Mouse (Mus musculus): ENCODE measurements around the gene Kctd21. TPM values are rescaled to one million over a fixed set of nuclear protein-coding genes. Genes with fewer than 3 reads are reported as not detected.

Kctd21 gene
- polyA plus RNA-seq (2014; fragmentation: Illumina TruSeq; extraction: RNeasy Lipid Tissue Mini Kit (QIAGEN cat#74804); ENCODE audit: low read depth, low replicate concordance): 4.4 TPM

DNA sequence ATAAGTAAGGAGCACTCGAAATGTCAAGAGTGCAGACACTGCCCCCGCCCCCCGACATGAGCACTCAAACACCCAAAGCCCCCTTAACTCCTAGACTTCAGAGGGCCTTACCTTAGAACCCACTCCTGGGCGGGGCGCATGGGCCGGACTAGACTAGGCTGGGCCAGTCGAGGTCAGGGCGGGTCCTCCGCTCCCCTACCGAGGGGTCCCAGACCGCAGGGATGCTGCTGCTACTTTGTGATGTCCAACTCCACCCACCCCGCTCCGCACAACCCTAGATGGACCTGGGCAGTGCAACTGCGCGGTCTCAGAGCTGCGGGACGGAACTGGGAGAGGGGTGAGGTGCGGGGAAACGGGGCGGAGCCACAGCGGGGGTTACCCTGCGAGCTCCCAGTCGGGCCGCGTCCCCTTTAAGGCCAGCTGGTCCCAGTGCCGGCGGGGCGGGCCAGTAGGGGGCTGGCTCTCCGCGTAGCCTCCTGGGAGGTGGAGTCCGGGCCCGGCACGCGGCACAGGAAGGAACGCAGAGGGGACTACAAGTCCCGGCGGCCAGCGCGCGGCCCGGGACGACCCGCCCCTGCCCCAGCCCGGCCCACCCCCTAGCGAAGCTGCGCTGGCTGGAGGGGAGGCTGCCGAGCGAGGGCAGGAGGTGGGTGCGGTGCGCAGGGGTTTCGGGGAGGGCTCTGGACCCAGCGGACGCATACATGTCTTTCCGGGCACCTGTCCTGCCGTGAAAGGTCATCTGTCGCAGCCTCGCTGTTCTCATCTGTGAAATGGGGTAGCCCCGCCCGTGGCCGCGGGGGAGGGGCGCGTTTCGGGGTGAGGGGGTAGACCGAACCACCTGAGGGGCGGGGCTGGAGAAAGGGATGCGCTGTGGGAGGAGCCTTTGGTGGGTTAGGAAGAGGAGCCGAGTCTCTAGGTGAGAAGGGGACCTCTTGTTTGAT is at the start of gene Kctd21, which contains the start of gene Usp35:
TSS of gene Kctd21 (plus strand) at position 602 of the 941 bp plus-strand sequence.
TSS of gene Usp35 (minus strand) at position 295 of the 941 bp plus-strand sequence.

Other genes starting within 250 kb of the Kctd21 start
- gene Usp35, start 307 bp upstream of the Kctd21 start, polyA plus RNA-seq (2014; fragmentation: Illumina TruSeq; extraction: RNeasy Lipid Tissue Mini Kit (QIAGEN cat#74804); ENCODE audit: low read depth, low replicate concordance): not detected
- 12.3 TPM for gene Alg8, start 39.3 kb downstream of the Kctd21 start, polyA plus RNA-seq (2014; fragmentation: Illumina TruSeq; extraction: RNeasy Lipid Tissue Mini Kit (QIAGEN cat#74804); ENCODE audit: low read depth, low replicate concordance)
- gene Ndufc2, start 67.7 kb downstream of the Kctd21 start, polyA plus RNA-seq (2014; fragmentation: Illumina TruSeq; extraction: RNeasy Lipid Tissue Mini Kit (QIAGEN cat#74804); ENCODE audit: low read depth, low replicate concordance): 355 TPM
- 2.4 TPM for gene Thrsp, start 85.4 kb downstream of the Kctd21 start, polyA plus RNA-seq (2014; fragmentation: Illumina TruSeq; extraction: RNeasy Lipid Tissue Mini Kit (QIAGEN cat#74804); ENCODE audit: low read depth, low replicate concordance)
- 2.1 TPM for gene Kctd14, start 119.0 kb downstream of the Kctd21 start, polyA plus RNA-seq (2014; fragmentation: Illumina TruSeq; extraction: RNeasy Lipid Tissue Mini Kit (QIAGEN cat#74804); ENCODE audit: low read depth, low replicate concordance)
- gene Ints4, start 148.6 kb downstream of the Kctd21 start, polyA plus RNA-seq (2014; fragmentation: Illumina TruSeq; extraction: RNeasy Lipid Tissue Mini Kit (QIAGEN cat#74804); ENCODE audit: low read depth, low replicate concordance): 51.1 TPM
- gene Aamdc, start 247.2 kb downstream of the Kctd21 start, polyA plus RNA-seq (2014; fragmentation: Illumina TruSeq; extraction: RNeasy Lipid Tissue Mini Kit (QIAGEN cat#74804); ENCODE audit: low read depth, low replicate concordance): 41.4 TPM
- 17.0 TPM for gene Rsf1, start 247.6 kb downstream of the Kctd21 start, polyA plus RNA-seq (2014; fragmentation: Illumina TruSeq; extraction: RNeasy Lipid Tissue Mini Kit (QIAGEN cat#74804); ENCODE audit: low read depth, low replicate concordance)

Data from kidney, adult 10 weeks (tissue).